Mouse (Mus musculus): ENCODE data around the gene Gab3. TPM values are rescaled to one million over a fixed set of nuclear protein-coding genes. Genes with fewer than 3 reads are reported as not detected.
"Not testable (repeated sequence)": the region's sequence is repeated elsewhere in the genome, so short reads cannot be mapped to it uniquely, and the experiment has no call there.

Gene Gab3
- polyA plus RNA-seq, 1 experiment from 2014 or later: 0.92 TPM

- Histone ChIP-seq H3K36me3 (no peaks in the 10 kb centered on the region), H3K4me3 (peak overlapping the region; percentile 63), H3K9me3 (no peaks in the 10 kb centered on the region), H3K4me1 (no peaks in the 10 kb centered on the region), H3K27ac (peak overlapping the region; percentile 74; the same call in 1 of the 2 replicates), H3K27me3 (ENCODE audit: insufficient read depth, poor library complexity, severe bottlenecking) (no peaks in the 10 kb centered on the region)
- WGBS: 17% methylated on average over 26 of the region's 26 CpGs
- no peak for DNase-seq (ENCODE audit: low spot score)
Measured at GRCm38 (mm10) chrX:75083982-75084773, 1.1 kb downstream of the Gab3 start.

GRCm38 (mm10) chrX:75082351-75082750 is 2.9 kb downstream of the Gab3 start:
- DNase-seq (ENCODE audit: low spot score): no peak
- WGBS: 54% methylated on average over 2 of the region's 2 CpGs
- Histone ChIP-seq H3K4me3 (no peak overlapping the region), H3K36me3 (no peaks in the 10 kb centered on the region), H3K9me3 (no peaks in the 10 kb centered on the region), H3K4me1 (no peaks in the 10 kb centered on the region), H3K27ac (no peak overlapping the region), H3K27me3 (ENCODE audit: insufficient read depth, poor library complexity, severe bottlenecking) (no peaks in the 10 kb centered on the region)

- DNase-seq (ENCODE audit: low spot score): no peak
- 83% methylated on average over 2 of the region's 2 CpGs for WGBS
- H3K4me1 ChIP-seq: no peaks in the 10 kb centered on the region
- H3K9me3 ChIP-seq: no peaks in the 10 kb centered on the region
- H3K4me3 ChIP-seq: no peak overlapping the region
- H3K27me3 ChIP-seq (ENCODE audit: insufficient read depth, poor library complexity, severe bottlenecking): no peaks in the 10 kb centered on the region
- no peaks in the 10 kb centered on the region for H3K36me3 ChIP-seq
- H3K27ac ChIP-seq: no peak overlapping the region
Measured at GRCm38 (mm10) chrX:75056120-75056775, 29.0 kb downstream of the Gab3 start.

GRCm38 (mm10) chrX:75046921-75047635 is 38.2 kb downstream of the Gab3 start:
- DNase-seq (ENCODE audit: low spot score): no peak
- no peaks in the 10 kb centered on the region for H3K27me3 ChIP-seq (ENCODE audit: insufficient read depth, poor library complexity, severe bottlenecking)
- H3K4me1 ChIP-seq: no peaks in the 10 kb centered on the region
- H3K27ac ChIP-seq: no peak overlapping the region
- H3K9me3 ChIP-seq: no peaks in the 10 kb centered on the region
- 58% methylated on average over 3 of the region's 3 CpGs for WGBS
- no peak overlapping the region for H3K4me3 ChIP-seq
- no peaks in the 10 kb centered on the region for H3K36me3 ChIP-seq

GRCm38 (mm10) chrX:75045931-75046330 is 39.3 kb downstream of the Gab3 start:
- Histone ChIP-seq H3K27ac (no peak overlapping the region), H3K4me1 (no peaks in the 10 kb centered on the region), H3K27me3 (ENCODE audit: insufficient read depth, poor library complexity, severe bottlenecking) (no peaks in the 10 kb centered on the region), H3K9me3 (no peaks in the 10 kb centered on the region), H3K36me3 (no peaks in the 10 kb centered on the region), H3K4me3 (no peak overlapping the region)
- DNase-seq (ENCODE audit: low spot score): no peak
- WGBS: 91% methylated on average over 1 of the region's 1 CpGs

- Histone ChIP-seq H3K4me1 (no peaks in the 10 kb centered on the region), H3K27ac (no peak overlapping the region), H3K9me3 (no peaks in the 10 kb centered on the region), H3K27me3 (ENCODE audit: insufficient read depth, poor library complexity, severe bottlenecking) (no peaks in the 10 kb centered on the region), H3K36me3 (no peaks in the 10 kb centered on the region), H3K4me3 (no peak overlapping the region)
- WGBS: 54% methylated on average over 4 of the region's 4 CpGs
- DNase-seq (ENCODE audit: low spot score): no peak
Measured at GRCm38 (mm10) chrX:75044595-75044994, 40.7 kb downstream of the Gab3 start.

- no peak for DNase-seq (ENCODE audit: low spot score)
- H3K4me3 ChIP-seq: no peak overlapping the region
- no peaks in the 10 kb centered on the region for H3K4me1 ChIP-seq
- H3K27me3 ChIP-seq (ENCODE audit: insufficient read depth, poor library complexity, severe bottlenecking): no peaks in the 10 kb centered on the region
- H3K27ac ChIP-seq: no peak overlapping the region
- H3K36me3 ChIP-seq: no peaks in the 10 kb centered on the region
- H3K9me3 ChIP-seq: no peaks in the 10 kb centered on the region
Measured at GRCm38 (mm10) chrX:75036626-75037025, 48.6 kb downstream of the Gab3 start.

GRCm38 (mm10) chrX:75035162-75035561 is 50.1 kb downstream of the Gab3 start:
- Histone ChIP-seq H3K27ac (no peak overlapping the region), H3K4me1 (no peaks in the 10 kb centered on the region)
- WGBS: 90% methylated on average over 2 of the region's 2 CpGs

GRCm38 (mm10) chrX:75034054-75034453 is 51.2 kb downstream of the Gab3 start:
- H3K4me3 ChIP-seq; DNase-seq (ENCODE audit: low spot score); H3K36me3 ChIP-seq; H3K27me3 ChIP-seq (ENCODE audit: insufficient read depth, poor library complexity, severe bottlenecking); H3K4me1 ChIP-seq; H3K27ac ChIP-seq; H3K9me3 ChIP-seq: not testable (repeated sequence)
- whole genome bisulfite sequencing: 76% methylated on average over 1 of the region's 1 CpGs

More at GRCm38 (mm10) chrX:75035162-75035561, 50.1 kb downstream of the Gab3 start:
- Histone ChIP-seq H3K27me3 (ENCODE audit: insufficient read depth, poor library complexity, severe bottlenecking) (no peaks in the 10 kb centered on the region), H3K9me3 (no peaks in the 10 kb centered on the region), H3K4me3 (no peak overlapping the region), H3K36me3 (no peaks in the 10 kb centered on the region)
- no peak for DNase-seq (ENCODE audit: low spot score)

GRCm38 (mm10) chrX:74983734-74984133 is 101.5 kb downstream of the Gab3 start:
- H3K4me1 ChIP-seq: no peaks in the 10 kb centered on the region
- 82% methylated on average over 5 of the region's 5 CpGs for WGBS
- H3K36me3 ChIP-seq: no peaks in the 10 kb centered on the region
- H3K9me3 ChIP-seq: no peaks in the 10 kb centered on the region
- H3K27ac ChIP-seq: no peak overlapping the region
- H3K27me3 ChIP-seq (ENCODE audit: insufficient read depth, poor library complexity, severe bottlenecking): no peaks in the 10 kb centered on the region
- DNase-seq (ENCODE audit: low spot score): no peak
- no peak overlapping the region for H3K4me3 ChIP-seq

GRCm38 (mm10) chrX:74962899-74963298 is 122.4 kb downstream of the Gab3 start:
- not testable (repeated sequence) for H3K27ac ChIP-seq; H3K4me1 ChIP-seq; H3K9me3 ChIP-seq; H3K36me3 ChIP-seq; DNase-seq (ENCODE audit: low spot score); H3K27me3 ChIP-seq (ENCODE audit: insufficient read depth, poor library complexity, severe bottlenecking); H3K4me3 ChIP-seq
- 30% methylated on average over 1 of the region's 2 CpGs for WGBS

- not testable (repeated sequence) for H3K9me3 ChIP-seq; H3K4me3 ChIP-seq; H3K27me3 ChIP-seq (ENCODE audit: insufficient read depth, poor library complexity, severe bottlenecking); H3K27ac ChIP-seq; H3K4me1 ChIP-seq; DNase-seq (ENCODE audit: low spot score); H3K36me3 ChIP-seq
- WGBS: 66% methylated on average over 7 of the region's 7 CpGs
Measured at GRCm38 (mm10) chrX:74959161-74959560, 126.1 kb downstream of the Gab3 start.
